Mouse (Mus musculus) forebrain, embryonic 10.5 days (tissue): Measurements from ENCODE around the gene 7530416G11Rik. TPM values are rescaled to one million over a fixed set of nuclear protein-coding genes. Genes with fewer than 3 reads are reported as not detected.

Experiments
- DNase-seq: peaks from one replicate; pipeline ENCODE4 v3.0.0-alpha.2; 2017; ENCODE audit warnings: low spot score; ENCODE audit errors: extremely low spot score
- H3K27ac ChIP-seq: fragments of 300-500 bp; sonication (generic); 2 replicates; pipeline ENCODE4 v1.5.1; 2016; ENCODE audit warnings: mild to moderate bottlenecking
- H3K27me3 ChIP-seq: fragments of 300-500 bp; sonication (generic); 2 replicates; pipeline ENCODE4 v1.6.1; 2016; ENCODE audit warnings: mild to moderate bottlenecking; ENCODE audit not compliant: poor library complexity, severe bottlenecking
- H3K36me3 ChIP-seq: fragments of 300-500 bp; sonication (generic); replicated peaks from 2 replicates; pipeline ENCODE4 v1.6.1; 2016; ENCODE audit warnings: mild to moderate bottlenecking, moderate library complexity
- H3K4me1 ChIP-seq: fragments of 300-500 bp; sonication (generic); 2 replicates; pipeline ENCODE4 v1.6.1; 2016
- H3K4me3 ChIP-seq: fragments of 300-500 bp; sonication (generic); 2 replicates; pipeline ENCODE4 v1.5.1; 2016; ENCODE audit warnings: mild to moderate bottlenecking, moderate library complexity
- H3K9me3 ChIP-seq: fragments of 300-500 bp; sonication (generic); 2 replicates; pipeline ENCODE4 v1.6.1; 2016; ENCODE audit warnings: mild to moderate bottlenecking, moderate library complexity
- WGBS: fragments of 180-500 bp; shearing (Covaris S2); methylation state at CpG from one replicate; pipeline ENCODE4 v1.1.7; 2016; 5-methylcytosine and 5-hydroxymethylcytosine counted together
- polyA plus RNA-seq: library from polyadenylated mRNA; unstranded; fragments of >200 nt; fragmentation: Nextera tagmentation; extraction: Ambion mirVana; gene quantifications from 2 replicates; pipeline ENCODE4 v1.2.1, GENCODE M21; 2016

The 7530416G11Rik gene
- polyA plus RNA-seq, 1 experiment from 2014 or later: not detected

GRCm38 (mm10) chr15:85446652-85447051, 56.4 kb downstream of the 7530416G11Rik start:
- 87% methylated on average over 3 of the region's 3 CpGs for WGBS
- no peak overlapping the region for H3K27ac ChIP-seq
- no peak overlapping the region for H3K4me3 ChIP-seq
- H3K9me3 ChIP-seq: no peaks in the 10 kb centered on the region
- peaks cover 81% of the 10 kb centered on the region for H3K36me3 ChIP-seq
- no peaks in the 10 kb centered on the region for H3K27me3 ChIP-seq
- DNase-seq: no peak
- H3K4me1 ChIP-seq: peaks cover 8% of the 10 kb centered on the region; the same call in 1 of the 2 replicates

Other genes with a start within 250 kb of the 7530416G11Rik start
- gene Atxn10, start 167.0 kb downstream of the 7530416G11Rik start, polyA plus RNA-seq: 346 and 358 TPM in 2 replicates
- 126 and 134 TPM in 2 replicates for gene Wnt7b, start 79.2 kb upstream of the 7530416G11Rik start, polyA plus RNA-seq
- 0.11 and 0.20 TPM in 2 replicates for gene Ppara, start 231.8 kb upstream of the 7530416G11Rik start, polyA plus RNA-seq